Mouse (Mus musculus) adrenal gland (tissue): ENCODE results near the gene Gtpbp8.

Experiments
- intact Hi-C: fragments of 180-260 bp; cut with DNase I; formaldehyde crosslinking; loops from one replicate; pipeline ENCODE4 v1.15.1; 2025
- long read RNA-seq, 2 experiments: library from polyadenylated mRNA; unstranded; transcript quantifications; one replicate each; pipeline ENCODE4 v2.0.0; 2020; ENCODE audit warnings: borderline replicate concordance in 1 of 2; ENCODE audit not compliant: insufficient replicate concordance in 1 of 2

Gtpbp8 gene
- long read RNA-seq, experiment 1, partial matches to known transcripts, result 2 of 11 reads
- long read RNA-seq, experiment 1, other reads (novel, unspliced or antisense), result 1 of 11 reads
- long read RNA-seq, experiment 2, transcript Gtpbp8-204 (6 exons, 3,415 nt), result major isoform, 11 of 21 reads
- long read RNA-seq, experiment 2, partial matches to known transcripts, result 4 of 21 reads
- long read RNA-seq, experiment 2, other reads (novel, unspliced or antisense), result 5 of 21 reads

DNA sequence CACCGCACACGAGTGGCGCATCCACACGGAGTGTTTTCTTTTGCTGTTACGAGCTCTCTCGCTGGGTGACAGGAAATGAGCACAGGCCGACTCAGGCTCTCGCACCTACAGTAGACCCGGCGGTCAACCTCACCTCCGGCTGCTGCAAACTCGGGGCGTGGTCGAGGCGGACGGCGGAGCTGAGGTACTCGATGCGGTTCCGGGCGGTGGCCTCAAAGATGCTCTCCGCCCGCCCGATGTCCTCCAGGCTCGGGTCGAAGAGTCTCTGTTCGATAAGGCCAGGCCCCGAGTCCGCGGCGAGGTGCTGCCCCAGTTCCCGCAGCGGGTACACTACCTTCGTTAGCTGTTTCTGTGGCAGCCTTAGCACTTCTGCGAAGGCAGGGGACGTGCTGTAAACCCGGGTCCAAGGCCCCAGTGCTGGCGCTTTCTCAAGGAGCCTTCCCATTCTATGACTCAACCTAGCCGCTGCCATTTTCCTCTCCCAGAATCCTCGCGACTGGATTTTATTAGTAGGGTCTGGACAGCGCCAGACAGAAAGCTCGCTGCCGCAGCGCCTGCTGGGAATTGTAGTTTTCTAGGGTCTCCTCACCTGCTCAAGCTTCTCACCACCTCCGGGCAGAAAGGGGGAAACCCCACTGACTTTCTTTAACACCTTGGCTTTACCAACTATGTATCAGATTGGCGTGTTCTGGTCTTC is at the start of gene Gtpbp8:
Gene Gtpbp8 (minus strand): TSS at position 498 of the 697 bp plus-strand sequence.
- intact Hi-C loops, result no loop called here

DNA sequence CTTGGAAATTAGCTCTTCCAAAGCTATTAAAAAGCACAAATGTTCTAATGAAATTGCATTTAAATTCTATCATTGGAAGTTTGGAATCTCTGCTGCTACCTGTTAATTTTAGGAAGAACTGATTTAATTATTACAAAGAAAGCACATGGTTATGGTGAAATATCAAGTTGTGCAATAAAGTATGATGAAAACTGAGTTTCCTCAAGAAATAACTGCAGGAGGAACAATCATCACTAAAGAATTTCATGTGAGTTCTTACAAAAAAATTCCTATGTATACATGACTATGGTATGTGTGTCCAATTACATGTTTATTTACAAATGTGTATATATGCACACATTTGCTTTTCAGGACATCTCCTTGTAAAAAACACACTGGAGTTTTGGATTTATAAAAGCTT is 48.3 kb upstream of the Gtpbp8 start:
- intact Hi-C loops, result no loop called here

DNA sequence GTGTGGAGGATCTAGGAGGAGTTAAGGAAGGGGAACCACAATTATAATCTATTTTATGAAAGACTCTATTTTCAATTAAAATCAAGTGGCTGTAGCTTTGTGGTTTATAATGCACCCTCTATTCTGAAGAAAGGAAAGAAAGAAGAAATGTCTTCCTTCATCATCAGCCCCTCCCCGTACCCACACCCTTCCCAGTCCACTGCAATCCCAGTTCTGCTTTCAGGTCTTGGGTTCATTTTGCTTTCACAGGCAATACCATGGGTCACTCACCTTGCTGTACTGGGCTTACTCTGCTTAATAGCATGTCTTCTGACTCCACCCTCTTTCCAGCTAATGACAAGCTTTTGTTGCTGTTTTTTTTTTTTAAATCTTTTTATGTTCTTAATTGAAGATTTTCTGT is 40.8 kb upstream of the Gtpbp8 start:
- intact Hi-C loops, result no loop called here

DNA sequence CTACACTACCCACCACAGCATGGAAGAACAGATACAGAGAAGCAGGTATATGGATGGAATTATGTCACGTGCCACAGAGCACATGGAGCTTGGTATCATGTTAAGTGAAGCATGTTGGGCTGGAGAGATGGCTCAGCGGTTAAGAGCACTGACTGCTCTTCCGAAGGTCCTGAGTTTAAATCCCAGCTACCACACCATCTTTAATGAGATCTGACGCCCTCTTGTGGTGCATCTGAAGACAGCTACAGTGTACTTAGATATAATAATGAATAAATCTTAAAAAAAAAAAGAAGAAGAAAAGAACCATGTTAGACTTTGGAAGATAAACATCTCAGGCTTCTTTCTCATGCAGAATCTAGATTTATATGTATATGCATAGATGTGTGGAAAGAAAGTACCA is 34.6 kb upstream of the Gtpbp8 start:
- intact Hi-C loops, result no loop called here

DNA sequence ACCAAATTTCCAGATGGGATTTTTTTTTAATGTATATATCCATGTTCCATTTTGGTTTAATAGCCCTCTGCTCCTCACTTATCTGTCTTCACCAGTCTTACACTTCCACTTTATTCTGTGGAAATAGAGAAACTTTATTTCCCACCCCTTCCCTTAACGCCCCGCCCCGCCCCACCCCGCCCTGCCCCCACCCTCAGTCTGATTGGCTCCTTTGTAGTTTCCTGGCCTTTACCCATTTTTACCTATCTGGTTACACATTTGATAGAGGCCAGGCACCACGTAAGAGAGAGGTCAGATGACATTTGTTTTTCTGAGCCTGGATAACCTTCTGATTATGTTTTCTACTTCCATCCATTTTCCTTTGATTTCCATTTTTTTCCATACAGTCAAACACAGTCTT is 33.3 kb upstream of the Gtpbp8 start:
- intact Hi-C loops, result no loop called here

DNA sequence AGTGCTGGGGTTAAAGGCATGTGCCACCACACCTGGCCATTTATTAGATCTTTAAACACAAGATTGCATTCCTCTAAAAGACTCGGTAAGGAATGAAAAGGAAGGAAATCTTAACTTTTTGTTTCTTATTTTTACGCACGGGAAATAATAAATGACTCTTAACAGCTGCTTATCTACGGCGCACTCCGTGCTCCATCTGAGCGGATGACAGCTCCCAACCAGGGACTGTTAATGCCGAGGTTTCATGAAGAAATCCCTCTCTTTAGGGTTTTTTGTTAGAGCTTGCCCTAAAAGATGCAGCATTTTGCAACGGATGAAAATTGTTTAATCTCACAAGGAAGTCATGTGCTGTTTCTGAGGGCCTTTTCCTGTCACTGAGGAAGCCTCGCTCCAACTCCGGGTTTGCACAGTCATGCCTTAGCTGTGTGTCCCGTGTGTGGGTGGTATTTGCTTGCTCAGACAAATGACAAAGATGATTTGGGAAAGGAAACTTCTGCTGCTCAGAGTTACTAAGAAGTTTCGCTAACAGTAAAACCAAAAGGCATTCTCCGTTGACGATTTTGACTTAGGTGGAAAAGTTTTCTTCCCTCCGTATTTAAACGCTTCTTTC is 32.5 kb upstream of the Gtpbp8 start:
- intact Hi-C loops, result no loop called here

DNA sequence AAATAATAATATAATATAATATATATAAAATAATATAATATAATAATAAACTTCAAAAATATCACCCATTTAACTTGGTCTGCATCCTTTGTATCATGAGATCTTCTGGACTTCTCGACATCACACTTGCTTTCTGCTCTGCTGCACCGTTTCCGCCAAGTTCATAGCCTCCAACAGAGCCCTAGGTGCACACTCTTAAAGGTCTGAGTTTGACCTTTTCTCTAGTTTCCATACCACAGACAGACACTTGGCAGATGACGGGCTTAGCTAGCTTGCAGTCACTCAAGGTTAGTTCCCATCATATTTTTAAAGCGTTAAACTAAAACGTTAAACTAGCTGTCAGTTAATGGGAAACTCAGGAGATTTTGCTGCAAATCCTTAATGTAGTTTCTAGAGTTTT is 28.0 kb upstream of the Gtpbp8 start:
- intact Hi-C loops, result no loop called here

DNA sequence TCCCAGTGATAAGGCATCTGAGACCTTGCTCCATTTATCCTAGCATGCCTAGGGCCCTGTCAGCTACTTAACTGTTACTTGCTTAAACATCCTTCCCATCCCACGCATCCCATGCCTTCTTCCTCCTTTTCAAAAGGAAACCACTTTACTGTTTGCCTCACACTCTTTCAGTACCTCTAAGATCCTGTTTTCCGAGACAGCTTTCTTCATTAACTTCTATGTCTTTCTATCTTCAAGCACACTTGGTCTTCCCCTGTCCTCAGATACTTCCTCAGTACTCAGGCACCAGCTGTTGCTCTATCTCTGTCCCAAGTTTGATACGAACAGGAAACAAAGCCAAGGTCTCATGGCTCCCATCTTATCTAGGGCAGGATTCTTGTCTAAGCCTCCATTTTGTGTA is 27.5 kb upstream of the Gtpbp8 start:
- intact Hi-C loops, result no loop called here

DNA sequence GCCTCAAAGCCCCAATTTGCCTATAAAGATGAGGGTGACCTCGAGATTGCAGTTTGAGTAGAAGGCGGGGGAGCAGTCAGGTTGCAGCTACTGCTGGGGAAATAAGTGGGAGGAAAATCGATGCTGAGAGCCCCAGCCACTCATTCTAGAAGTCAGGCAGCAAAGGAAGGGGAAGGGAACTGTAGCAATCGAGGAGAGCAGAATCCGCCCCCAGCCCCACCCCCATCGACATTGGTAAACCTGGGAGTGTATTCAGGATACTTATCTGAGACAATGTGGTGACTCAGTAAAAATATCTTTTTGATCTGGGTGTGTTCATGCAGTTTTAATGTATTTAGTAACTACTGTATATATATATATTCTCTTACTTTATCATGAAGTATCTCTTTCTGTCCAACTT is 26.4 kb upstream of the Gtpbp8 start:
- intact Hi-C loops, result no loop called here

DNA sequence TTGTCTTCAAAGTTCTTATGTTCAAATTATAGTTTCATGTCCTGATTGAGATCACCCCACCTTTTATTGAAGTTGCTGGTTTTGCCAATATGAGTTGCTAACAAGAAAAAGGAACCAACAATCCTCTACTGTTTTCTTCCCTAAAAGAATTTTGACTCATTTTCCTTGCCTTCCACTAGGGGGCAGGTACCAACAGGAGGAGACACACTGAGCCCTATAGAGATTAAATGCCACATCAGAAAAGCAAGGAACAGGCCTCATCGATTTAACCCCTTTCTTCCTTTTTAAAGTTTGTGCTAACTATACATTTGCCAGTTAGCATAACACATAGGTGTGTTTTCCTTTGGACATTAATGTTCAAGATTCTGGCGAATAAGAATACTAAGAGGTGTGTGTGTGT is 21.8 kb upstream of the Gtpbp8 start:
- intact Hi-C loops, result loop anchor here (5.0 to 10.0 kb wide), 2 partner anchors 254 to 357 kb away; no protein-coding TSS in a partner anchor

DNA sequence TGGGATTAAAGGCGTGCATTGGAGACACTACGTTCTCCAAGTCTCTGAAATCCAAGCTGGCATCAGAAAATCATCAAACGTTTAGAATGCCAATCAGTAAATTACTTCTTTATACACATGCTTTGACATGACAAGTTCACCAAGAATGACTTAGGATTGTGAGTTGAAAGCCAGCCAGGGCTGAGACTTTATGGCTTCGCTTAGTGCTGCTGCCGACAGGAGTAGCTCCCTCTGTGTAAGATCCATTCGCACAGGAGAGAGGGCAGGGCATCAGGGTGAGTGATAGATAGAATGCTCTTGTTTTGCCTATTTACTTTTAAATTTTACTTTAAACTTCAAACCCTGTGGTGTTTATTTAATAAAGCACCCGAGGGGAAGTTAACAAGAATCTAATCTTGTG is 21.3 kb upstream of the Gtpbp8 start:
- intact Hi-C loops, result loop anchor here (5.0 to 10.0 kb wide), 2 partner anchors 255 to 357 kb away; no protein-coding TSS in a partner anchor

DNA sequence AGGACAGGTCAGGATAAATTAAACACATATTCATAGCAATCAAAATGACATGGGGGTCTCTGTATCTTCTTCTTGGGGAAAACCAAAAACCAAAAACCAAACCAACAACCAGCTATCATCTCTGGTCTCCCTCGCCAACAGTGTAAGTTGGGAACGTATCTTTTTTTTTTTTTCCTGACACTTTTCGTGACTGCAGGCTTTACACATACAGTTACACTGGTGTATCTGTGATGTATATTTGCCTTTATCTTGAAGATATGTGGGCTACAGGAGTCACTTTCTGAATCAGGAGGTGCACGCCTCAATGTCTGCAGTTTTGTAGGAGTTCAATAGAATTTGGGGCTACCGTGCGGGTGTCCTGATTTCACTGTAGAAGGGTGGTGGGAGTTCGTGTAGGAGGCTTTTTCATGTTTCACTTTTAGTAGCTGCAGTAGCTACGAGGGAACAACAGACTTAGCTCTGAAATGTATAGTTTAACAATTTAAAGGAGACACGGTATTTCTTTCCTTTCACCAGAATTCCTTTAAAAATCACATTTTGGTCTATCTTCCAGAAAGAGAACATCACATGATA is 20.2 kb upstream of the Gtpbp8 start:
- intact Hi-C loops, result loop anchor here (5.0 to 10.0 kb wide), 2 partner anchors 256 to 358 kb away; no protein-coding TSS in a partner anchor

DNA sequence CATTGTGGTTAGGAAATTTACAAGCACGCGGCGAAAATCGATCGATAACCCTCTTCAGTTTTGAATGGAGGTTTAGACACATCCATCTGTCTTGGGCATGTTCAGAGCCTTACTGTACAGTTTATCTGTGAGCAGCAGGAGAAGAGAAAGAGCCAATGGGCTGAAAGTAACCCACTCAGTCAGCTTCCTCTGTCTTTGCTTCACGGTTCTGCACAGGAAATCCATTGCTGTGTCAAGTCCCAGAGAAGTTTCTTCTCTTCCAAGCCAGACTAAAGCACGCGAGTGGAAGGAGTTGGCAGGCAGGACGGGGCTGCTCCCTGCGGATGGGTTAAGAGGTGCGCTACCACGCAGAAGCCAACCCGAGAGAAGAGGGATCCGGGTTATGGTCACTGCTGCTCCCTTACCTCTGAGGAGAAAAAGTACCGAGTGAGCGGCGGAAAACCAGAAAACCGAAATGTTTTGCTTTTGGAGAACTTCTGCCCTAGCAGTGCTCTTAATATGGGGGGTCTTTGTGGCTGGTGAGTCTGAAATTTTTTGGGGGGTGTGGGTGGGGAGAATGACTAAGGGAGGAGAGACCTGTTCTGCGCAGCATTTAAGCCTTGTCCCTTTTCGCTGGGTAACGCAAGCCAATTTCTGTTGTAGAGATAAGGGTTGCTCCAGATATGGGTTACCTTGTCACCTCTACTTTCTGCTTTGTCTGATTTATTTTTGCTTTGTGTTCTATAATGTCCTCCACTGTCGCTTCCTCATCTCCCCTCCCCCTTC is 19.6 kb upstream of the Gtpbp8 start, which contains the start of gene Cd200r1:
Gene Cd200r1 (plus strand): TSS at position 182 of the 765 bp plus-strand sequence.
- intact Hi-C loops, result loop anchor here (5.0 to 10.0 kb wide), 2 partner anchors 257 to 359 kb away; no protein-coding TSS in a partner anchor

DNA sequence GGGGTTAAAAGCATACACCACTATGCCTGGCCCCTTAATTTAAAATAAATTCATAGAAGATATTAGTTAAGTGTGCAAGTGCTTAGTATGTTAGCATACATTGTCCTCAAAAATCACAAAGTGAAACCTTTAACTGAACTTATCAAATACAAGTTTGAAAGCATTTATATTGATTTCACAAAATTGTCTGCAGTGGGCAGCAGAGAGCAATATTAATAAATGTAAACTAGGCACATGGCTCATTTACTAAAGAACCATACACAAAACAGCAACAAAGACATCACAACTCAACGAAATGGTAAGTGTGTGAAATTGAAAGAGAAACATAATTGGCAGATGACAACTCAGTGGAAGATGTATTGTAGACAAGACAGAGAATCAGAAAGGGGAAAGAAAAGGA is 15.6 kb upstream of the Gtpbp8 start:
- intact Hi-C loops, result loop anchor here (10.0 kb wide), 1 partner anchor 363 kb away; no protein-coding TSS in a partner anchor

DNA sequence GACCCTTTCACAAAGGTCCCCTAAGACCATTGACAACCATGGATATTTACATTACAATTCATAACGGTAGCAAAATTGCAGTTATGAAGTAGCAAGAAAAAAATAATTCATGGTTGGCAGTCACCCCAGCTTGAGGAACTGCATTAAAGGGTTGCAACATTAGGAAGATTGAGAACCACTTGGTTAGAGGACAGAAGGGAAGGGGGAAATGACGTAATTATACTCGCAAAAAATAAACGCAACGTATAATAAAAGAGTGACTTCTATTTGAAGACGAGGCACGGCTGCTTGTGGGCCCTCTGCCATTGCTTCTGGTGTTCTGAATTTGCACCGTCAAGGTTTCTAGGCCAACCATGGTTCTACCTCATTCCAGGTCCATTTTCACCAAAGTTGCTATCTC is 11.5 kb upstream of the Gtpbp8 start:
- intact Hi-C loops, result no loop called here

DNA sequence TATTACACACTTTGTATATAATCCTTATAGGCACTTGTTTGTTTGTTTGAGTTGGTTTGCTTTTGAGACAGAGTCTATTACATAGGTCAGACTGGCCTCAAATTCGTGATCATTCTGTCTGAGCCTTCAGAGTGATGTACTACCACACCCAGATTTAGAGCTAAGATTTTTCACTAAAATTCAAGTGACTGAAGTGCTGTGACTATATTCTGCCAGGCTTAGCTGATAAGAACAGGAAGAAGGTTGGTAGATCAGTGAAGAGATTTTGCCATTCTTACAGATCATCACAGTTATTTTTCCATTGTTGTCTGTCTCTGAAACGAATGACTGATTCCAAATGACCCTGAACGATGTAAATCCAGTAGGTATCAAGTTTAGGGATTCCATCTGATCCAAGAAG is 1.8 kb upstream of the Gtpbp8 start:
- intact Hi-C loops, result no loop called here

DNA sequence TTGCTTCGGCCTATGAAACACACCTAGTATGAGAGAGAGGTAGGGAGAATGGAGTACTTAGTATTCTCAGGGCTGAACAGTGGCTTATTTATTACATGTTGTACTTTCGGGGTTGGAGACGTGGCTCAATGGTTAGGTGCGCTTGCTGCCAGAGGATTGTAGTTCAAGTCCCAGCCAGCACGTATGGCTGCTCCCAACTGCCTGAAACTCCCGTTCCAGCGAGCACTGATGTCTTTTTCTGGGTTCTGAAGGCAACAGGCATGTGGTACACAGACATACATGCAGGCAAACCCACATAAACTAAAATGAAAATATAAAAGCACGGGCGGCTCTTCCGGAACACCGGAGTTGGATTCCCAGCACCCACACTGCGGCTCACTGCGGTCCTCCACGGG is 695 bp downstream of the Gtpbp8 start:
- intact Hi-C loops, result no loop called here

DNA sequence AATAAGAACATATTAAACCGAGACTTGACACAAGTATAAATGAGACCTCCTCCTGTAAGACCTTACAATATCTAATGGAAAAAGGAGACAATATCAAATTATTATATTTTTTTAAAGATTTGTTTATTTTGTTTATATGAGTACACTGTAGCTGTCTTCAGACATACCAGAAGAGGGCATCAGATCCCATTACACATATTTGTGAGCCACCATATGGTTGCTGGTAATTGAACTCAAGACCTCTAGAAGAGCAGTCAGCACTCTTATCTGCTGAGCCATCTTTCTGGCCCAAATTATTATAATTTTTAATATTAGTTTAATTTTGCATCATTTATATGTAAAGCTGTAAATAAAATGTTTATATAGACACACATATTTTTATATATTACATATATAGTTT is 3.4 kb downstream of the Gtpbp8 start:
- intact Hi-C loops, result no loop called here

DNA sequence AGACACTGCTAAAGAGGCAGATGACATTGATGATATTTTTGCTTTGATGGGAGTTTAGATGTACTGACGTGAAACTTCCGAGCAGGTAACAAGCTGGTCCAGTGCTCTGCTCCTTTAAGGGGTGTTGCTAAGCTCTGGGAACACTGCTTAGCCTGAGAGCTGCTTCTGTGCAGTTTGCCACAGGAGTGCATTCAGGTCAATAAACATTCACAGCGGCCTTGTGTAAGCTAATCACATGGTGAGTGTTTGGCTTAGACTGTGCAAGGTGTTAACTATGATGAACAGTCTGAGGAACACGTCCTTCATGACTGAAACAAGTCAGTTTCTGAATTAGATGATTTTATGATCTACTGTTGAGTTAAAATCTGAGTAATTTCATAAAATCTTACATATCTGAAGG is 10.0 kb downstream of the Gtpbp8 start:
- intact Hi-C loops, result no loop called here

DNA sequence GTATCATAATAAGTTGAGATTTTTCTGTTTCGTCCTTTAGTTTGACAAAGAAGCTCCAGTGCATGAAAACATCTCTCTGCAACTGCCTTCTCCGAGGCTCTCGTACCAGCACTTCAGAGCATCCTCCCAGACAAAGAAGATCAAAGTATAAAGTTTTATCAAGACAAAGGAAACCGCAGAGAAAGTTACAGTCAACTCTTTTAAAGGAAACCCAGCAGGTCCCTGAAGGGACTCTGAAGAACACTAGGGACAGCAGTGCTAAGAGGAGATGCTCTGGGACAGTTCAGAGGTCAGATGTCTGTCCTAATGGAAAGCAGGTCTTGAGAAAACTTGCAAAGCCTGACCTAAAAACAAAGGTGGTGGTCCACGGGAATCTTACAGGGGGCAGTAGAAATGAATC is 10.5 kb downstream of the Gtpbp8 start:
- intact Hi-C loops, result no loop called here

DNA sequence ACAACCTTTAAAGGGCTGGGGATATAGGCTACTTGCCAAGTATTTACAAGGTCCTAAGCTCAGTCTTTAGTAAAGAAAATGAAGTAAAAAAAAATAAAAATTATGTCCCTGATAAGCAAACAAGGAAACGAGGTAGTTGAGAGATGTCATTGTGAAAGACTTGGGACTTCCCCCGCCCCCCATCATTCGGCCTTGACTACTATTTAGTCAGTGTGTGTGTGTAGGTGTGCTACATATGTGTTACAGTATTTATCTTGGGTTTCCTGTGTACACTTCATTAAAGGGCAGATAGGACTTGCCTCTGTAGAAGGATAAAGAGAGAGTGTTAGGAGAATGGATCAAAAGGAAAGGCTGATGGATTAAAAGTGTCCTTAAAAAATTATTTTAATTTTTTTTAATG is 12.1 kb downstream of the Gtpbp8 start:
- intact Hi-C loops, result no loop called here
